Mouse (Mus musculus): Measurements from ENCODE around the gene Vstm4.

Vstm4 gene

GRCm38 (mm10) chr14:32856681-32857328 lies at the start of gene Vstm4:
TSS of gene Vstm4 (plus strand) at chr14:32856756.
- peak; percentile 51 to 71 for DNase-seq

GRCm38 (mm10) chr14:32810111-32810510 lies 46.4 kb upstream of the Vstm4 start:
- DNase-seq: no peak

- no peak for DNase-seq
Observed at GRCm38 (mm10) chr14:32812429-32812828, 44.1 kb upstream of the Vstm4 start.

DNA sequence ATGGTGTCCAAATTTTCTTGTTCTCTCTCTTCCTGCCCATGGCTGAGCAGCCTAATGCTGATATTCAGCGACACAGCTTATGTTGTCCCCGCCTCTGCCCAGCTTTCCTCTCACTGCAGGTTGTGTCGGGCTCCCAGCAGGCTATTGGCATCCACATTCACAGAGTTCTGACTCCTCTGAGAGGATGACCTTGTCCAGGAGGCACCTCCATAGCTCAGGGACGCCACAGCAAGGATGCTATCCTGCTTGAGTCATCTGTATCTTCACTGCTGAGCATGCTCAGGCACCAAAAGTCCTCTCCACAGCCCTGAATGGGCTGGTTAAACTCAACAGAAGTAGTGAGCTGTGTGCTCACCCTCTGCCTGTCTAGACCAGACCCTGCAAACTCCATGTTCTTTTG lies 41.6 kb upstream of the Vstm4 start:
- DNase-seq: no peak

GRCm38 (mm10) chr14:32816533-32816932 lies 40.0 kb upstream of the Vstm4 start:
- DNase-seq: no peak

DNA sequence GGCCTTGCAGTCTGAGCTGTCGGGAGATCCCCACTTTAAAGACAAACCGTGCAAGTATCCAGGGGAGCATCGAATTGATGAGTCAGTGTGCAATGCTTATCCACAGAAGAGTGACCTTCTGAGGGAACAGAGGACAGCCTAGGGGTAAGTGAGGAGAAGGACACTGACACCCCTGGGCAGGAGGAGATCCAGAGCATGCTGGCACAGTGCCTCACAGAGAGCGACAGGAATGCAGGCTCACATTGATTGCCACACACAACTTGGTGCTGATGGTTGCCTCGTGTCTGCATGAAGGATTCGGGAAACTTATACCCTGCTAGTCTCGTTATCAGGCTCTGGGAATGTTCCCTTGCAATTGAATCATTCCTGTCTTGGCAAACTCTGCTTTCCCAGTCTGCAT lies 39.3 kb upstream of the Vstm4 start:
- no peak for DNase-seq

- peak; percentile 27 to 30 for DNase-seq
Observed at GRCm38 (mm10) chr14:32819297-32819696, 37.3 kb upstream of the Vstm4 start.

DNA sequence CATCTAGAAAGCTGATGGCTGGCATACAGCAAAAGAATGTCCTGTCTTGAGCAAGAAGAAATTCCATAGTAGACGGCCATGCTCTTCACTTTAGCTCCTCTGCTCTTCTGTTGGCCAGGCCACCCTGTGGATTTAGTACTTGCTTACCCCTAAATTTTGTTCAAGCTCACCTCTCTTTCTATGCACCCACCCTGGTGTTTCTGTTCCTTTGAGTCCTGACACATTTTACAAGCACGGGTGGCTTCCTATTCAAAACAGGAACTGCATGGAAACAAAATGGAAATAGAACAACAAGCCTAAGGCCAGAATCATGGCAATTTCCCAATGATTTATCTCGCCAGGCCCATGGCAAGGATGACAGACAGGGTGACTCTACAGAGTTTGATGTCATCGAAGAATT lies 33.7 kb upstream of the Vstm4 start:
- DNase-seq: no peak

- DNase-seq: no peak
Observed at GRCm38 (mm10) chr14:32823861-32824260, 32.7 kb upstream of the Vstm4 start.

- DNase-seq: peak; percentile 22 to 37
Observed at GRCm38 (mm10) chr14:32824267-32825150, 32.0 kb upstream of the Vstm4 start.

- DNase-seq: peak; percentile 64 to 74
Observed at GRCm38 (mm10) chr14:32825426-32826032, 31.0 kb upstream of the Vstm4 start.

GRCm38 (mm10) chr14:32827165-32827564 lies 29.4 kb upstream of the Vstm4 start:
- peak; percentile 19 to 71 for DNase-seq

DNA sequence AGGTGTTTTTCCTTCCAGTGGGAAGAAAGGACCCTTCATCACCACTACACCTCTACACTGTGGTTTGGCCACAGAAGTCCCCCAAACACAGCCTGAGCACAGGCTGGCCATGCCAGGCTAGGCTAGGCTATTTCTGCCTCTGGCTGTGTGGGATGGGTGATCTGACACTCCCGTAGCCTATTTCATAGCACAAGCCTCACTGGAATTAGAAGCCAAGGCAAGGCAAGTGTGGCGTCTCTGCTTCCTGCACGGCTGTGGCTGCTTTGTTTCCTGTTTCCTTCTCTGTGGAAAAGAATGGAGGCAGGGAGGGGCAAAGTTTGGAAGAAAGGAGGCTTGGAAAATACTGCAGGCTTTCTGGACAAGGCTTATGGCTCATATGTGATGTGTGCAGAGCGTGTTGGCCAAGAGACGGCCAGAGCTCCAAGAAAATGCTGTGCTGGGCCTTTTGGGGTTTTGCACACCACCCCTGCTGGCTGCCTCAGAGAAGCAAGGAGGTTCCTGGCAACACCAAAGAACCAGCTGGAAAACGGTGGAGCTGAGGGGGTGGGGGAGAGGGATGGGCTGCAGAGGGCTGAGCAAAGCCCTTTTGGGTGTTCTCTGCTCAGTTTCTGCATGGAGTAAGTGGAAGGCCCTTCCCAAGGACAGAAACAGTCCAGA lies 28.4 kb upstream of the Vstm4 start:
- DNase-seq: peak in 1 of 2 experiments; percentile 43

DNA sequence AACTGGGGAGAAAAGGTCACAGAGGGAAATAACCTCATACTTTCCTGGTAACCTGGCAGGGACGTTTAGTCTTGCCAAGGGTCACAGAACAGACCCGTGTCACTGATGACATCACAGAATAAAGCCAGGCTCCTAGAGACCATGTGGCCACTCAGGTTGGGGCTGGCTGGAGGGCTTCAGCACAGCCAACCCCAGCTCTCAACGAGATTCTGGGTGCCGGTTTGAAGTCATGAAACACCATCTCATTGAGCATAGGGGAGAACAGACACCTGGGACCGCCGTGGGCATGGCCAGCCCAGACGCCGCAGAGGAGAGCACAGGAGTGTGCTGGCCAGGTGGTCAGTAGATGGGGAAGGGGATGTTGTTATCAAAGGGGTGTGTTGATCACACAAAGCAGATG lies 22.7 kb upstream of the Vstm4 start, which contains the start of gene Fam170b:
Gene Fam170b, plus strand, starts transcription at position 116 of the 400 bp plus-strand sequence.
- DNase-seq: no peak

- no peak for DNase-seq
Observed at GRCm38 (mm10) chr14:32835181-32835580, 21.4 kb upstream of the Vstm4 start.

- no peak for DNase-seq
Observed at GRCm38 (mm10) chr14:32835596-32835995, 21.0 kb upstream of the Vstm4 start.

GRCm38 (mm10) chr14:32836191-32836590 lies 20.4 kb upstream of the Vstm4 start:
- DNase-seq: no peak

- no peak for DNase-seq
Observed at GRCm38 (mm10) chr14:32842052-32842451, 14.5 kb upstream of the Vstm4 start.

GRCm38 (mm10) chr14:32854059-32854458 lies 2.5 kb upstream of the Vstm4 start:
- DNase-seq: no peak

- no peak for DNase-seq
Observed at GRCm38 (mm10) chr14:32856246-32856645, 310 bp upstream of the Vstm4 start.

- no peak for DNase-seq
Observed at GRCm38 (mm10) chr14:32858361-32858760, 1.8 kb downstream of the Vstm4 start.

GRCm38 (mm10) chr14:32858941-32859510 lies 2.5 kb downstream of the Vstm4 start:
- DNase-seq: no peak

Measured in kidney, postnatal 36 days (tissue).